Mouse (Mus musculus) liver, embryonic 13.5 days (tissue): ENCODE results near the gene Dcst1. TPM values are rescaled to one million over a fixed set of nuclear protein-coding genes. Genes with fewer than 3 reads are reported as not detected.
A peak's percentile ranks its signal among the peaks of the same experiment; 100 is the strongest.

Experiments
- ATAC-seq: fragments of 200-750 bp; cut with Nextera tagmentation; 2 replicates; pipeline ENCODE4 v1.8.0; 2017; ENCODE audit warnings: low read depth, mild to moderate bottlenecking, moderate number of reproducible peaks, moderate library complexity
- DNase-seq: peaks from one replicate; pipeline ENCODE4 v3.0.0; 2022
- H3K27ac ChIP-seq: fragments of 300-500 bp; sonication (generic); 2 replicates; pipeline ENCODE4 v1.5.1; 2015; ENCODE audit warnings: moderate library complexity, mild to moderate bottlenecking, inconsistent platforms
- H3K27me3 ChIP-seq: fragments of 300-500 bp; sonication (generic); 2 replicates; pipeline ENCODE4 v1.6.1; 2015; ENCODE audit warnings: mild to moderate bottlenecking, inconsistent platforms
- H3K36me3 ChIP-seq: fragments of 300-500 bp; sonication (generic); 2 replicates; pipeline ENCODE4 v1.6.1; 2015; ENCODE audit warnings: mild to moderate bottlenecking, inconsistent platforms
- H3K4me1 ChIP-seq: fragments of 300-500 bp; sonication (generic); replicated peaks from 2 replicates; pipeline ENCODE4 v1.6.1; 2015; ENCODE audit warnings: inconsistent platforms
- H3K4me2 ChIP-seq: fragments of 300-500 bp; sonication (generic); 2 replicates; pipeline ENCODE4 v1.6.1; 2015; ENCODE audit warnings: inconsistent platforms, mild to moderate bottlenecking, moderate library complexity
- H3K4me3 ChIP-seq: fragments of 300-500 bp; sonication (generic); replicated peaks from 2 replicates; pipeline ENCODE4 v1.5.1; 2015; ENCODE audit warnings: mild to moderate bottlenecking, inconsistent platforms
- H3K9ac ChIP-seq: fragments of 300-500 bp; sonication (generic); 2 replicates; pipeline ENCODE4 v1.6.1; 2015; ENCODE audit warnings: mild to moderate bottlenecking, inconsistent platforms
- H3K9me3 ChIP-seq: fragments of 300-500 bp; sonication (generic); replicated peaks from 2 replicates; pipeline ENCODE4 v1.6.1; 2016; ENCODE audit warnings: inconsistent platforms
- WGBS: fragments of 180-500 bp; shearing (Covaris S2); methylation state at CpG from one replicate; pipeline ENCODE4 v1.1.7; 2015; ENCODE audit not compliant: insufficient replicate concordance; 5-methylcytosine and 5-hydroxymethylcytosine counted together
- polyA plus RNA-seq: library from polyadenylated mRNA; unstranded; fragments of >200 nt; fragmentation: Nextera tagmentation; extraction: Ambion mirVana; gene quantifications from 2 replicates; pipeline ENCODE4 v1.2.1, GENCODE M21; 2015

Gene Dcst1
- polyA plus RNA-seq, 1 experiment from 2014 or later, result not detected

DNA sequence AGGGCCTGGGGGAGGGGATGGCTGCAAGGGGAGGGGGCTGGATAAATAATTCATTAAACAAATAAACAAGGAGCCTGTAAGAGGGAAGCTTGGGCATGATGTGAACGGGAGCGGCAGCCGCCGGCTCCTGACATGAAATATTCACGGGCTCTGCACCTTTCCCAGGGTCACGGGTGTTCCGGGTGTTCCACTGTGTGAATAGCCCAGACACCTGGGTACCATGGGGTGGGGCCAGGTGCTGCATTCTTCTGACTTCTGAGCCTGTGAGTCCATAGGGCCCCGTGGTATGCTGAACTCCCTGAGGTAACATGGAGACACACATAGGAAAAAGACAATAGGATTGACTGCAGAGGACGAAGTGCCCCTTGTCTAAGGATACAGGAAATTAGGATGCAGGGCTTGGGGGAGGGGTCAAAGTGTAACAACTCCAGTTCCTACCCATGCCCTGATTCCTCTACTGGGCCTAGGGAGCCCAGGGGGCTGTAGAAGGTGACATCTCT lies 37.6 kb downstream of the Dcst1 start:
- Histone ChIP-seq H3K4me2 (no peak overlapping the region), H3K27me3 (peaks cover 83% of the 10 kb centered on the region), H3K9ac (no peak overlapping the region), H3K36me3 (no peaks in the 10 kb centered on the region), H3K27ac (no peak overlapping the region), H3K9me3 (no peaks in the 10 kb centered on the region), H3K4me3 (no peak overlapping the region), H3K4me1 (peaks cover 10% of the 10 kb centered on the region)
- ATAC-seq, result no peak
- WGBS, result 54% methylated on average over 9 of the region's 9 CpGs
- DNase-seq, result no peak

DNA sequence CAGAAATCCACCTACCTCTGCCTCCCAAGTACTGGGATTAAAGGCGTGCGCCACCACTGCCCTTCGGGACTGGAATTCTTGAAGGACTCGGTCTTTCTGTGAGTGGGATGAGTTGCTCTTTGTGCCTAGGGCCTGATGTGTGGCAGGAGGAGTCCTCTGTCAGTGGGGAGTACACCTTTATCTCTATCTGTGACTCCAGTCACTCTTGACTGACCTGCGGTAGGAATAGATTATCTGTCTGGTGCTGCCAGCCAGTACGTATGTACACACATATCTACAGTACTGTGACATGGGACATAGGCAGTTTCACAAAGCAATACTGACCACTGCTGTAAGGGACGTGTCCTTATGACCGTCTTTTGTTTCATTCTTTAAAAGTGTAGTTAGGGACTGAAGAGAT lies 39.2 kb downstream of the Dcst1 start:
- Histone ChIP-seq H3K27ac (no peak overlapping the region), H3K4me1 (peaks cover 25% of the 10 kb centered on the region), H3K9me3 (no peaks in the 10 kb centered on the region), H3K27me3 (peaks cover 90% of the 10 kb centered on the region), H3K4me3 (no peak overlapping the region), H3K4me2 (no peak overlapping the region), H3K36me3 (no peaks in the 10 kb centered on the region), H3K9ac (no peak overlapping the region)
- DNase-seq, result no peak
- no peak for ATAC-seq
- WGBS, result 56% methylated on average over 8 of the region's 8 CpGs

DNA sequence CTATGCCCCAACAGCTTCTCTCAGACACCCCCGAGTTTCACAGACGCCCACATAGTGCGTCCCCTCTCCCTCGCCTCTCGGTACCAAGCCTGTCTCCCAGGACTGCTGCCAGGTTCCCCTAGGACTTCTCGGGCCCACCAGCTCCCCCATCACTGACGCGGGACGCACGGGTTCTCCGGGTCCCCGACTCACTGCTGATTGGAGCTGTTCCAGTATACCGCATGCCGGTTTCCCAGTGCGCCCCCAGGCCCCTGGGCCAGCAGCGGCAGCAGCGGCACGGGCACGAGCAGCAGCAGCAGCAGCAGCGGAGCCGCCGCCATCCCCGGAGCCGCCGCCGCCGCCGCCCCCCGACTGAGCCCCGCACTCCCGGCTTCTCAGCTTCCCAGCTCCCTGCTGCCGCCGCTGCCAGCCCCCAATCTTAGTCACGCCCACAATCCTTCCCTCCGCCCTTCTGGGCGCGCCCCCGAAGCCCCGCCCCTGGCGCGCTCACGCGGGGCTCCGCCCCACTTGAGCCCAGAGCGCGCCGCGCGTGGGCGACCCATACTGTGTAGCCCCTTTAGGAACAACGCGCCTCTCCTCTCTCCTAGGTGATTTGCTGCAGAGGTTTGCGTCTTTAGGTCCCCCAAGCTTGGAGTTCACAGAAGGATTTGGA lies 42.4 kb downstream of the Dcst1 start, which contains the start of gene Efna3:
Gene Efna3, minus strand, starts transcription at position 452 of the 652 bp plus-strand sequence.
- Histone ChIP-seq H3K9ac (peak within 1 kb of the TSS; percentile 31), H3K27me3 (peaks cover 96% of the 10 kb centered on the region), H3K9me3 (no peaks in the 10 kb centered on the region), H3K4me1 (peaks cover 43% of the 10 kb centered on the region), H3K36me3 (no peaks in the 10 kb centered on the region), H3K27ac (no peak within 1 kb of the TSS), H3K4me2 (peak within 1 kb of the TSS; percentile 66), H3K4me3 (peak within 1 kb of the TSS; percentile 47)
- no peak for DNase-seq
- WGBS, result 2% methylated on average over 53 of the region's 53 CpGs
- ATAC-seq, result peak; percentile 27; the same call in 1 of the 2 replicates

DNA sequence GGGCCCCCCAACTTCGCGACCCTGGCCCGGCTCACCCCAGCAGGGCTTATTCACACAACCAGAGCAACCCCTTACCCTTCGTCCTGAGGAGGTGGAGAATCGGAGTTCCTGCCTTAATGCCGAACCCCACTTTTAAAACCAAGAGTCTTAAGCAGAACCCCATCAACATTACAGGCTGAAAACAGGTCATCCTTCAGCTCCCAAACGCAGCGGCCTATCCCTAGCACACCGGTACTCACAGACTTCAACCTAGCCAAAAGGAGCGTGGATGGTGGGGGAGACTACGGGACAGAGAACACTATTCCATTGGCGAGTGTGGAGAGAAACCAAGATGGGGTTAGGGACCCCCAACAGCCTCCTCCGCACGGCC lies 42.9 kb downstream of the Dcst1 start:
- ATAC-seq (no peak), DNase-seq (no peak)
- H3K4me2 ChIP-seq, result peak overlapping the region; percentile 66
- peaks cover 43% of the 10 kb centered on the region for H3K4me1 ChIP-seq
- 4% methylated on average over 14 of the region's 14 CpGs for WGBS
- H3K36me3 ChIP-seq, result no peaks in the 10 kb centered on the region
- H3K9ac ChIP-seq, result peak overlapping the region; percentile 31
- peaks cover 96% of the 10 kb centered on the region for H3K27me3 ChIP-seq
- H3K9me3 ChIP-seq, result no peaks in the 10 kb centered on the region
- H3K27ac ChIP-seq, result no peak overlapping the region
- peak overlapping the region; percentile 47 for H3K4me3 ChIP-seq

DNA sequence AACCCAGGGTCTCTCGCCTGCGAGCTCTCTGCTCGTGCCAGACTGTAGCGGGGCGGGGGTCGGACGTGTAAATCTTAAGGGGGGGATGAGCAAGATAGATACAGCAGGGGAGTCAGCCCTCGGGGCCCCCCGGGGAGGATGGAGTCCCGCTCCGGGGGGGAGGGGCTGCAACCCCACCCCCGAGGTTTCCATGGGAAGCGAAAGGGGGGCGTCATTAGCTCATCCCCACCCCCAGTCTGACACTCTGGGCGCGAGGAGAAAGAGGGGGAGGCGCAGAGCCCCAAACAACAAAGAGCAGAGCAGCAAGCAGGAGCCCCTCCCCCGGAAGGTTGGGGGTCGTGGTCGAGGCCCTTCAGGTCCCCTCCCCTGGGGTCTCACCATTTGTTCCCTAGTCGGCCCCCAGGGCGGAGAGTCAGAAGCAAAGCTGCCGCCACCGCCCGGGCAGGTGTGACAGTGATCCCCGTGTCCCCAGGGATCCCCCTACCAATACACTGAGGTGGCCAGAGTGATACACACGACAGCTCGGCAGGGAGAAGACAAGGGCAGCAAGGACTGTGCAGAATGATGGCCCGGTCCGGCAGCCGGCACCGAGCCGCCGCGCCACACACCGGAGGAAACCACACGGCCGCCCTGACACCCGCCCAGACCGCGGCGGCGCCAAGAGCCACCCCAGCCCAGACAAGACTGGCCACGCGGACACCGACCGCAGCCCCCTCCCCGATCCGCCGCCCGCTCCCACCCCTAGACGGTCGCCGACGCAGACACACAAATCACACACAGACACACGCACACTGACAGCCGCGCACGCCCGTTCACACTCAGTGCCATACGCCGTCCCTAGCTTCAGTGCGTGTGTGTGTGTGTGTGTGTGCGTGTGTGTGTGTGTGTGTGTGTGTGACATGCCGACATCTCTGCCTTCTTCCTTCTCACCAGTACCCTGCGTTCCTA lies 43.6 kb downstream of the Dcst1 start:
- Histone ChIP-seq H3K4me1 (peaks cover 44% of the 10 kb centered on the region), H3K4me2 (peak overlapping the region; percentile 66), H3K36me3 (no peaks in the 10 kb centered on the region), H3K27me3 (peaks cover 96% of the 10 kb centered on the region), H3K9ac (no peak overlapping the region), H3K4me3 (peak overlapping the region; percentile 47), H3K9me3 (no peaks in the 10 kb centered on the region), H3K27ac (no peak overlapping the region)
- ATAC-seq, result no peak
- WGBS, result 3% methylated on average over 65 of the region's 66 CpGs
- DNase-seq, result no peak

DNA sequence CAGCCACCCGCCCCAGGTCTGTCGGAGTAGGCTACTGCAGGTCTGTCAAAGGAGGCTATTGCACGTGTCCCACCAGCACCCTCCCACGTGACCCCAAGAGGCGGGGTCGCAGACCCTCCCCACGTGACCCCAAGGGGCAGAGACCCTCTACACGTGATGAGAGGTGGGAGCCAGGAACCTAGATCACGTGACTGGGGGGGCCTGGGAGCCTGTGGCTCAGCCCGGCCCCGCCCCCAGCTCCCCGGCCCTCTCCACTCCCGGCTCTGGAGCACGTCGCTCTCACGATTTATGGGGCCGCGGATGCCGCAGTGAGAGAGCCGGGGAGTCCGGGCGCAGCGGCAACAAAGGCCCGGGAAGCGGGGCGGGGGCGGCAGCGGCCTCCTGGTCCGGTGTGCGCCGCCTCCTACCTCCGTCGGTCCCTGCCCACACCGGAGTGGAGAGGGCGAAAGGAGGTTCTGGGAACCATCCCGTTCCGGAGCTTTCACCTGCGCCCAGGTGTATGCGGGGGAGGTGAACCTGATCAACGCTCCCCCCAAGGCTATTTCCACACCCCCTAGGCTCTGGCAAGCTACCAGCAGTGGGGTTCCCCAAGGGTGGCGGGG lies 44.4 kb downstream of the Dcst1 start:
- H3K36me3 ChIP-seq, result no peaks in the 10 kb centered on the region
- DNase-seq, result no peak
- H3K4me3 ChIP-seq, result peak overlapping the region; percentile 47
- H3K9me3 ChIP-seq, result no peaks in the 10 kb centered on the region
- under 1% methylated on average over 26 of the region's 41 CpGs for WGBS
- H3K27ac ChIP-seq, result no peak overlapping the region
- peaks cover 47% of the 10 kb centered on the region for H3K4me1 ChIP-seq
- H3K27me3 ChIP-seq, result peaks cover 99% of the 10 kb centered on the region
- H3K4me2 ChIP-seq, result peak overlapping the region; percentile 66
- H3K9ac ChIP-seq, result no peak overlapping the region
- no peak for ATAC-seq

DNA sequence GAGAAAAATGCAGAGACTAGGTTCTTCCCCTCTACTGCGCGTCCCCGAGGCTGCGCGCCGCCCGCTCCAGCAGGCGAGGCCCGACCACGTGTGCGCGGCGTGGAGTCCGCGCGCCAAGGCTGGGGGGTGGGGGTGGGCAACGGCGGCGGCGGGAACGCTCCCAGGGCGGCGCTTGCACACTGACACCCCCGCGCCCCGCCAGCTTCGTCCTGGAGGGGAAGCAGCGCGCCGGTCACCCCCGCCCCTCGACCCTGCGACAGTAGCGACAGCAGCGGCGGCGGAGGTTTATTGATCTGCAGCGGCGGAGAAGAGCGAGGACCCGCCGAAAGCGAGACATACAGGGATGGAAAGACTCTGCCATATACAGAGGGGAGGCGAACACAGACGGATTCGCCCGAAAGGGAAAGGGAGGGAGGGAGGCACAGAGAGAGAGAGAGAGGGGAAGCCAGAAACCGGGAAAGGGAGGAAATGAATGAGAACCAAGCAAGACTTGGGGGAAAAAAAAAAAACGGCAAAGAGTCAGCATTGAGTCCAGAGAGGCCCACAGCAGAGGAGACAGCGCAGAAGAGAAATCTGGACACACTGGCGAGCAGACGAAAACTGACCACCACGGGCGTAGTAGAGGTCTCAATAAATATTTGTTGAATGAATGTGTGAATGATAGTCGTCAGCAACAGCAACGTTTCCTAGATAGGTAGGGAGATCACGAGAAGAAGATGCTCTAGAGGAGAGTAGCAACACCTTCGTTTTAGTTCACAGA lies 45.3 kb downstream of the Dcst1 start:
- Histone ChIP-seq H3K4me1 (peaks cover 47% of the 10 kb centered on the region), H3K27me3 (peaks cover 92% of the 10 kb centered on the region), H3K4me2 (peak overlapping the region; percentile 66), H3K27ac (no peak overlapping the region), H3K9ac (no peak overlapping the region), H3K4me3 (peak overlapping the region; percentile 40), H3K36me3 (no peaks in the 10 kb centered on the region), H3K9me3 (no peaks in the 10 kb centered on the region)
- ATAC-seq, result no peak
- 4% methylated on average over 58 of the region's 58 CpGs for WGBS
- no peak for DNase-seq

DNA sequence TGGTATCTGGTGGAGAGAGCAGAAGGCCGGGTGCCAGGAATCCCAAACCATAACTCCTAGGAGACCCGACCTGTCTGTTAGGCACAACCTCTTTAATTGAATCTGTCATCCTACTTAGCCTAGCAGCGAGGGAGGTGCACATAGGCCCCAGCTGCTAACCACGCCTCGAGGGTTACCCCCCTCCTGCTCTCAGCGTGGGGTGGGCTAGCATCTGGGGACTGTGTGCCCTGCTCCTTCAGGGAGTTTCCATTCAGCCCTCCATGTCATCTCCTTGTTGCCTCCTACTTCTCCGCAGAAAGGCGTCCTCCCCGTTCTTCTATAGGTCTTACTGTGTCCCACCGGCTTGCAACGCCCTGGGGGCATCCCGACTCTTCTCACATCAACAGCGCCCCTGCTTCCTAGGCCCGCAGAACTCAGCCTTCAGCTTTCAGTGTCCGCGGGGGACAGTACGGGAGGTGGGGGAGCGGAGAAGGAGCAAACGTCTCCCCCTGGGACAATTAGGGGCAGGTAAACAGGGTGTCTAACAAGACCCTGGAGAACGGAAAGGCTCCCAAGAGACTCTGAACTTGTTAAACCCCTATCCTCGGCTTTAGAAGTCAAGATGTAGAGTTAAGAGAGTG lies 46.0 kb downstream of the Dcst1 start:
- Histone ChIP-seq H3K4me2 (peak overlapping the region; percentile 54), H3K4me1 (peaks cover 47% of the 10 kb centered on the region), H3K4me3 (peak overlapping the region; percentile 40), H3K27ac (no peak overlapping the region), H3K9ac (no peak overlapping the region), H3K36me3 (no peaks in the 10 kb centered on the region), H3K27me3 (peaks cover 89% of the 10 kb centered on the region), H3K9me3 (no peaks in the 10 kb centered on the region)
- no peak for ATAC-seq
- DNase-seq, result no peak
- WGBS, result 12% methylated on average over 21 of the region's 21 CpGs

DNA sequence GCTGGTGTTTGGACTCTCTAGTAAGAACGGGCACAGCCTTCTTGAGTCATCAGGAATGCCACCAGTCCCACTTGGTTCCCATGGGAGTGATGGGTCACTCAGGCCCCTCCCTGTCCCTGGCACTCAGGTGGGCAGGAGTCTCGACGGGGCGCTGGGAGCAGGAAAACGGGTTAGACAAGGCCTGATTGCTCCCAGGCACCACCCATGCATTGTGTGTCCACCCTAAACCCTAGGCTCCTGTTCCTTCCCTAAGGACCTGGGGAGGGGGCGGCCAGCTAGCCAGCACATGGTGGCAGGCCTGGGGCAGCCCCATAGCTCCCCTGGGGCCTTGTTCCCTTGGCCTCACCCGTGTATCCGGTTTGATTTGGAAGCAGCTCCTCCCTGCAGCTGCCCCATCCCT lies 46.7 kb downstream of the Dcst1 start:
- peaks cover 47% of the 10 kb centered on the region for H3K4me1 ChIP-seq
- H3K9me3 ChIP-seq, result no peaks in the 10 kb centered on the region
- peaks cover 83% of the 10 kb centered on the region for H3K27me3 ChIP-seq
- H3K36me3 ChIP-seq, result no peaks in the 10 kb centered on the region
- 68% methylated on average over 8 of the region's 8 CpGs for WGBS
- no peak for DNase-seq
- H3K9ac ChIP-seq, result no peak overlapping the region
- no peak overlapping the region for H3K4me2 ChIP-seq
- ATAC-seq, result no peak
- no peak overlapping the region for H3K4me3 ChIP-seq
- no peak overlapping the region for H3K27ac ChIP-seq

DNA sequence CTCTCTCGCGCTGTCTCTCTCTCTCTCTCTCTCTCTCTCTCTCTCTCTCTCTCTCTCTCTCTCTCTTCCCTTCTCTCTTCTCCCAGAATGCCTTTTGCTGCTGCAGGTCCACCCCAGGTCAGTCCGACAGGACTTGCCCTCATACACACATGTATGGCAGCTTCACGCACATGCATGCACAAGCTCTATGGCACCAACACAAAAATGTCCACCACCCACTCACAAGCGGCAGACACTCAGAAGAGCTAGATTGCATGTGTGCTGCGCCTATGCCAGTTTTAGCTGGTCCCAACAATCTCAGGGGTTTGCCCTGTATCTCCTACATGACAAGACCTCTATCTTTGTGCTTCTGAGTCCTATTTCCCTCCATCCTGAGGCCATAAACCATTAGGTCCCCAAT lies 47.8 kb downstream of the Dcst1 start:
- Histone ChIP-seq H3K27ac (no peak overlapping the region), H3K27me3 (peaks cover 72% of the 10 kb centered on the region), H3K36me3 (no peaks in the 10 kb centered on the region), H3K4me3 (no peak overlapping the region), H3K4me2 (no peak overlapping the region), H3K4me1 (peaks cover 40% of the 10 kb centered on the region), H3K9me3 (no peaks in the 10 kb centered on the region), H3K9ac (no peak overlapping the region)
- DNase-seq (no peak), ATAC-seq (no peak)
- WGBS, result 63% methylated on average over 6 of the region's 6 CpGs
